Mouse (Mus musculus) CD8-positive naive resting alpha-beta T cell, adult 2 months (primary cell): Measurements from ENCODE around the gene Gpr157.
"Not testable (repeated sequence)": the region's sequence is repeated elsewhere in the genome, so short reads cannot be mapped to it uniquely, and the experiment has no call there.

Source experiments
- DNase-seq, 2 experiments: peaks; one replicate each; pipeline ENCODE4 v3.0.0; 2022; ENCODE audit warnings: low read depth in 2 of 2, low spot score in 2 of 2

Gpr157 gene

GRCm38 (mm10) chr4:150087161-150087889 lies at the start of gene Gpr157:
Gene Gpr157, plus strand, starts transcription at chr4:150087365.
- peak; percentile 89 to 96 for DNase-seq

- DNase-seq = no peak
These were observed 48.6 kb upstream of the Gpr157 start for GRCm38 (mm10) chr4:150038533-150038932.

GRCm38 (mm10) chr4:150040003-150040581 lies 47.1 kb upstream of the Gpr157 start:
- no peak for DNase-seq

GRCm38 (mm10) chr4:150040856-150041255 lies 46.3 kb upstream of the Gpr157 start:
- DNase-seq = not testable (repeated sequence)

GRCm38 (mm10) chr4:150041346-150042110 lies 45.6 kb upstream of the Gpr157 start:
- DNase-seq = no peak

- no peak for DNase-seq
These were observed 43.6 kb upstream of the Gpr157 start for GRCm38 (mm10) chr4:150043591-150043990.

GRCm38 (mm10) chr4:150048038-150048437 lies 39.1 kb upstream of the Gpr157 start:
- no peak for DNase-seq

GRCm38 (mm10) chr4:150048478-150049156 lies 38.5 kb upstream of the Gpr157 start:
- DNase-seq = no peak

- no peak for DNase-seq
These were observed 38.0 kb upstream of the Gpr157 start for GRCm38 (mm10) chr4:150049157-150049513.

GRCm38 (mm10) chr4:150049564-150050226 lies 37.5 kb upstream of the Gpr157 start:
- no peak for DNase-seq

- DNase-seq = no peak
These were observed 35.7 kb upstream of the Gpr157 start for GRCm38 (mm10) chr4:150051514-150051913.

GRCm38 (mm10) chr4:150052380-150052779 lies 34.8 kb upstream of the Gpr157 start:
- DNase-seq = no peak

GRCm38 (mm10) chr4:150056171-150056570 lies 31.0 kb upstream of the Gpr157 start:
- DNase-seq = no peak

GRCm38 (mm10) chr4:150057722-150058121 lies 29.4 kb upstream of the Gpr157 start:
- DNase-seq = no peak

GRCm38 (mm10) chr4:150059841-150060468 lies 27.2 kb upstream of the Gpr157 start:
- DNase-seq = no peak

GRCm38 (mm10) chr4:150060469-150061170 lies 26.5 kb upstream of the Gpr157 start:
- no peak for DNase-seq

- DNase-seq = no peak
These were observed 25.5 kb upstream of the Gpr157 start for GRCm38 (mm10) chr4:150061432-150062225.

GRCm38 (mm10) chr4:150066706-150067323 lies 20.4 kb upstream of the Gpr157 start:
- no peak for DNase-seq

GRCm38 (mm10) chr4:150068216-150068615 lies 18.9 kb upstream of the Gpr157 start:
- DNase-seq = no peak
